ENCODE assay signal across 17 mouse cellular contexts in genomic region chr7:135659314-135659935, GRCm38 (mm10). TPM values are rescaled to one million over a fixed set of nuclear protein-coding genes. Genes with fewer than 3 reads are reported as not detected.
DNase-seq lines count a peak whose midpoint lies in the region; TF ChIP-seq lines count a peak whose summit lies in the region.
"Had no signal": no experiment of that assay in that cellular context is flagged by ENCODE, and none has a peak within 500 bp of the region (broad histone marks: within the 10 kb centered on the region; RNA-seq: fewer than 3 reads in every experiment).

No protein-coding gene starts in this region.

- no peak for TF ChIP-seq CTCF in kidney, adult 2 months (conservative IDR thresholded peaks at IDR 0.05; ENCODE audit: insufficient read depth, insufficient read length, low read depth, low read length)

- H3K4me1 ChIP-seq in kidney, adult 2 months (ENCODE audit: control insufficient read depth, insufficient read depth, low read length), result no peaks in the 10 kb centered on the region
- H3K4me1 ChIP-seq: forebrain, embryonic 12.5 days; kidney, embryonic 15.5 days; midbrain, embryonic 12.5 days had no signal

- intact Hi-C loops in left cerebral cortex, postnatal 4 days (cut with DNase I), result no loop called here

- TF ChIP-seq POLR2A in kidney, adult 2 months (IDR thresholded peaks at IDR 0.05; ENCODE audit: low read depth, low read length), result no peak

- WGBS in kidney, adult 2 months, result 72% methylated on average over 5 of the region's 5 CpGs

- H3K27ac ChIP-seq in kidney, adult 2 months (ENCODE audit: insufficient read depth, low read depth, low read length), result no peak overlapping the region
- H3K27ac ChIP-seq: forebrain, embryonic 12.5 days; heart, adult 2 months; kidney, embryonic 15.5 days; midbrain, embryonic 12.5 days; stomach, embryonic 15.5 days had no signal

- H3K27me3 ChIP-seq in kidney, adult 2 months (replicated peaks; ENCODE audit: control insufficient read depth, insufficient read depth, low read length), result no peaks in the 10 kb centered on the region
- H3K27me3 ChIP-seq: forebrain, embryonic 12.5 days; kidney, embryonic 15.5 days; midbrain, embryonic 12.5 days; stomach, embryonic 15.5 days had no signal

- peak; percentile 15 for DNase-seq in kidney, adult 2 months
- no peak for DNase-seq in kidney, adult 18-20 months
- peak; percentile 34 for DNase-seq in thymus, postnatal 25 days
- DNase-seq in thymus, postnatal 14 days, result no peak
- DNase-seq in gonadal fat pad, adult 2 months (ENCODE audit: low read depth), result peak; percentile 97
- DNase-seq in skeletal muscle tissue, adult 2 months (ENCODE audit: low read depth, low spot score), result peak; percentile 23
- no peak for DNase-seq in kidney, adult 11 months
- DNase-seq in left cerebral cortex, postnatal 4 days, result no peak
- DNase-seq: cerebellum, adult 9-11 months; heart, adult 2 months; heart, postnatal 10 days; lung, embryonic 14.5 days; right cerebral cortex, postnatal 4 days had no signal

- no peak overlapping the region for H3K4me3 ChIP-seq in kidney, adult 2 months (ENCODE audit: insufficient read depth, low read depth, low read length)
- H3K4me3 ChIP-seq: forebrain, embryonic 12.5 days; heart, adult 2 months; kidney, embryonic 15.5 days; midbrain, embryonic 12.5 days; stomach, embryonic 15.5 days had no signal

- no peaks in the 10 kb centered on the region for H3K36me3 ChIP-seq in kidney, adult 2 months (ENCODE audit: control insufficient read depth, insufficient read depth, low read length)
- H3K36me3 ChIP-seq: forebrain, embryonic 12.5 days; kidney, embryonic 15.5 days; midbrain, embryonic 12.5 days; stomach, embryonic 15.5 days had no signal

RNA-seq across cellular contexts. Expression of gene Mki67, which starts 56.7 kb away (rescaled TPM):
- 0.18 and 0.28 TPM in 2 replicates for polyA plus RNA-seq in kidney, adult 2 months (2012; rRNA removed)
- 0.65 and 0.74 TPM in 2 replicates for polyA plus RNA-seq in gonadal fat pad, adult 2 months (2012; rRNA removed)
- total RNA-seq in left cerebral cortex, postnatal 4 days (2021), result 10 to 100 TPM; 15.8 to 16.5 TPM

Comparison
In these comparisons a context has a peak if more than half of its experiments do, and no peak if none do; other contexts are left out.
1. DNase-seq: peak in kidney, adult 2 months (single experiment), thymus, postnatal 25 days (single experiment), gonadal fat pad, adult 2 months (single experiment) and skeletal muscle tissue, adult 2 months (single experiment); none in kidney, adult 18-20 months (single experiment), thymus, postnatal 14 days (single experiment), kidney, adult 11 months (single experiment) and left cerebral cortex, postnatal 4 days (single experiment).